Mouse (Mus musculus) limb, embryonic 14.5 days (tissue): ENCODE measurements at regions not wholly inside any gene's neighbourhood (a gene's known extent, or its start where the extent isn't known, plus 50 kb on each side); places are given as distances from the start of the nearest gene placed in this dataset.

ENCODE experiments used
- ATAC-seq: fragments of 200-750 bp; cut with Nextera tagmentation; 2 replicates; pipeline ENCODE4 v1.8.0; 2017; ENCODE audit warnings: low read depth, moderate number of reproducible peaks, moderate TSS enrichment; ENCODE audit not compliant: low FRiP score
- DNase-seq: peaks from one replicate; pipeline ENCODE4 v3.0.0-alpha.2; 2015; ENCODE audit warnings: low spot score
- H3K27ac ChIP-seq: fragments of 300-500 bp; sonication (generic); replicated peaks from 2 replicates; pipeline ENCODE4 v1.5.1; 2014; ENCODE audit warnings: low read depth, mild to moderate bottlenecking, low read length, moderate library complexity, mixed read lengths
- H3K27me3 ChIP-seq: fragments of 300-500 bp; sonication (generic); 2 replicates; pipeline ENCODE4 v1.6.1; 2014; ENCODE audit warnings: low read length, mixed read lengths; ENCODE audit not compliant: control insufficient read depth, insufficient read depth
- H3K36me3 ChIP-seq: fragments of 300-500 bp; sonication (generic); 2 replicates; pipeline ENCODE4 v1.6.1; 2014; ENCODE audit warnings: mild to moderate bottlenecking, low read length, moderate library complexity, mixed read lengths; ENCODE audit not compliant: control insufficient read depth, insufficient read depth
- H3K4me1 ChIP-seq: fragments of 300-500 bp; sonication (generic); 2 replicates; pipeline ENCODE4 v1.6.1; 2014; ENCODE audit warnings: antibody characterized with exemption, low read length, mixed read lengths; ENCODE audit not compliant: control insufficient read depth, insufficient read depth
- H3K4me2 ChIP-seq: fragments of 300-500 bp; sonication (generic); replicated peaks from 2 replicates; pipeline ENCODE4 v1.6.1; 2014; ENCODE audit warnings: low read depth, mild to moderate bottlenecking, low read length, moderate library complexity; ENCODE audit not compliant: severe bottlenecking
- H3K4me3 ChIP-seq: fragments of 300-500 bp; sonication (generic); replicated peaks from 2 replicates; pipeline ENCODE4 v1.5.1; 2014; ENCODE audit warnings: low read length
- H3K9ac ChIP-seq: fragments of 300-500 bp; sonication (generic); 2 replicates; pipeline ENCODE4 v1.6.1; 2014; ENCODE audit warnings: mild to moderate bottlenecking, low read depth, low read length, moderate library complexity; ENCODE audit not compliant: severe bottlenecking
- H3K9me3 ChIP-seq: fragments of 300-500 bp; sonication (generic); 2 replicates; pipeline ENCODE4 v1.6.1; 2016; ENCODE audit warnings: low read length; ENCODE audit not compliant: control insufficient read depth
- POLR2A ChIP-seq: fragments of 200-500 bp; IDR thresholded peaks from 2 replicates; pipeline ENCODE4 v1.8.0; 2012; ENCODE audit warnings: inconsistent platforms, mild to moderate bottlenecking, moderate library complexity, borderline replicate concordance; ENCODE audit not compliant: insufficient read depth, insufficient read length; ENCODE audit errors: extremely low read depth
- WGBS: fragments of 180-500 bp; shearing (Covaris S2); extraction: QIAGEN DNeasy Blood & Tissue Kit; methylation state at CpG from one replicate; pipeline ENCODE4 v1.1.7; 2014; 5-methylcytosine and 5-hydroxymethylcytosine counted together

DNA sequence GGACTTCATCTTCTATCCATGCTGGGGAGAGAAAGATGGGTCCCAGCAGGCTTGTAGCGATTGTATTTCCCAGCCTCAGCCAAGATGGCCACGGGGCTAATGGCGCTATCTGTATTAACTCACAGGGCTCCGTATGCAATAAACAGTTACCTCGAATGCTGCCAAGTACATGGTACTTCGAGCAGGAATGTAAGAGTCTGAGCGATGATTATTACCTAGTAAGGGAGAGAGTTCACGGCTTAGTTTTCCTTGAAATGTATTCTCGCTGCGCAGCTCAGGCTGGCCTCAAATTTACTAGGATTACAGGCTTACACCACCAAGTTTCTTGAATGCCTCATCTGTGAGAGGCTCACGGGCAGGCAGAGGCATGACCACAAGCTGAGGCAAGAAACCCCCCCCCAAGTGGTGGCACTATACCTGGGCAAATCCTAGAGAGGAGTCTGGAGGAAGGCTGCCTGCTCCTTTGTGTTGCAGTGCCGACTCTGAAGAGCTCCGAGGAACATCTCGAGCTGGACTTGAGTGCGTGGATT lies 112.6 kb downstream of the Ddx11 start:
- Histone ChIP-seq H3K27ac (peak overlapping the region; percentile 44; the same call in 1 of the 2 replicates), H3K9ac (no peak overlapping the region), H3K4me1 (peaks cover 9% of the 10 kb centered on the region), H3K4me3 (no peak overlapping the region), H3K27me3 (no peaks in the 10 kb centered on the region), H3K9me3 (no peaks in the 10 kb centered on the region), H3K4me2 (peak overlapping the region; percentile 27; the same call in 1 of the 2 replicates), H3K36me3 (no peaks in the 10 kb centered on the region)
- DNase-seq (peak; percentile 33), ATAC-seq (peak; percentile 65; the same call in 1 of the 2 replicates)
- no peak for TF ChIP-seq POLR2A
- 61% methylated on average over 15 of the region's 15 CpGs for WGBS

GRCm38 (mm10) chr17:66241868-66242622 lies 118.7 kb downstream of the Ddx11 start:
- WGBS, result 10% methylated on average over 9 of the region's 9 CpGs
- no peak overlapping the region for H3K4me3 ChIP-seq
- no peak; the same call in 1 of the 2 replicates for ATAC-seq
- no peaks in the 10 kb centered on the region for H3K27me3 ChIP-seq
- no peak overlapping the region for H3K9ac ChIP-seq
- DNase-seq, result no peak
- H3K36me3 ChIP-seq, result no peaks in the 10 kb centered on the region
- H3K9me3 ChIP-seq, result no peaks in the 10 kb centered on the region
- H3K27ac ChIP-seq, result no peak overlapping the region
- H3K4me2 ChIP-seq, result no peak overlapping the region
- no peak for TF ChIP-seq POLR2A
- peaks cover 8% of the 10 kb centered on the region; the same call in 1 of the 2 replicates for H3K4me1 ChIP-seq

GRCm38 (mm10) chr17:66244183-66244582 lies 120.9 kb downstream of the Ddx11 start:
- no peaks in the 10 kb centered on the region for H3K9me3 ChIP-seq
- WGBS, result 94% methylated on average over 14 of the region's 14 CpGs
- H3K4me2 ChIP-seq, result no peak overlapping the region
- no peak overlapping the region for H3K9ac ChIP-seq
- H3K27ac ChIP-seq, result no peak overlapping the region
- no peaks in the 10 kb centered on the region for H3K36me3 ChIP-seq
- H3K4me3 ChIP-seq, result no peak overlapping the region
- DNase-seq (no peak), ATAC-seq (no peak)
- peaks cover 8% of the 10 kb centered on the region; the same call in 1 of the 2 replicates for H3K4me1 ChIP-seq
- no peaks in the 10 kb centered on the region for H3K27me3 ChIP-seq
- TF ChIP-seq POLR2A, result no peak

GRCm38 (mm10) chr17:66246031-66246534 lies 122.8 kb downstream of the Ddx11 start:
- WGBS, result 80% methylated on average over 14 of the region's 14 CpGs
- Histone ChIP-seq H3K36me3 (no peaks in the 10 kb centered on the region), H3K27ac (no peak overlapping the region), H3K9me3 (no peaks in the 10 kb centered on the region), H3K4me1 (peaks cover 8% of the 10 kb centered on the region; the same call in 1 of the 2 replicates), H3K4me3 (no peak overlapping the region), H3K27me3 (no peaks in the 10 kb centered on the region), H3K4me2 (no peak overlapping the region), H3K9ac (no peak overlapping the region)
- TF ChIP-seq POLR2A, result no peak
- no peak for DNase-seq
- ATAC-seq, result no peak

DNA sequence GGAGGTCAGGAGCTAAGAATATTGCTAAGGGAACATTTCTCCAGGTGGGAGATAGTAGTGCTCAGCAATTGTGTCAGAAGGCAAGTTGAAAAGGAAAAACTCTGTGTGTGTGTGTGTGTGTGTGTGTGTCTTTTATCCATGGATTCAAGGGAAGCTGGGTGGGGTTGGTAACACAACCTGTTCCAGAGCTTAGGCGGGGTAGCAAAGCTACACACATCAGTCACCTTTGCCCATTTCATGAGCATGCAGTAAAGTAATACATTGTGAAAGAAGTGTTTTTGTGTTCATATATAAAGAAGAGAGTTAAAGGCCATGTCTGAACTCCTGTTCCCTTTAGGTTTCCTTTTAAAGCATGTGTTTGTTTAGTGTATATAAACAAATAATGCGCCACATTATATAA lies 128.2 kb downstream of the Ddx11 start:
- H3K4me3 ChIP-seq, result no peak overlapping the region
- no peaks in the 10 kb centered on the region for H3K36me3 ChIP-seq
- ATAC-seq, result no peak
- no peaks in the 10 kb centered on the region for H3K9me3 ChIP-seq
- no peaks in the 10 kb centered on the region for H3K27me3 ChIP-seq
- no peak for TF ChIP-seq POLR2A
- no peaks in the 10 kb centered on the region for H3K4me1 ChIP-seq
- no peak overlapping the region for H3K9ac ChIP-seq
- no peak overlapping the region for H3K4me2 ChIP-seq
- no peak overlapping the region for H3K27ac ChIP-seq
- DNase-seq, result no peak
- 89% methylated on average over 2 of the region's 2 CpGs for WGBS
